Mouse (Mus musculus) CD8-positive naive resting alpha-beta T cell, adult 57 days (primary cell): ENCODE data around the gene Ndufaf4. TPM values are rescaled to one million over a fixed set of nuclear protein-coding genes. Genes with fewer than 3 reads are reported as not detected.

Experiments used
- total RNA-seq: library from RNA; stranded (reverse); gene quantifications from one replicate; pipeline ENCODE4 v1.2.4, GENCODE M21; 2023

Ndufaf4 gene
- total RNA-seq: 19.0 TPM

DNA sequence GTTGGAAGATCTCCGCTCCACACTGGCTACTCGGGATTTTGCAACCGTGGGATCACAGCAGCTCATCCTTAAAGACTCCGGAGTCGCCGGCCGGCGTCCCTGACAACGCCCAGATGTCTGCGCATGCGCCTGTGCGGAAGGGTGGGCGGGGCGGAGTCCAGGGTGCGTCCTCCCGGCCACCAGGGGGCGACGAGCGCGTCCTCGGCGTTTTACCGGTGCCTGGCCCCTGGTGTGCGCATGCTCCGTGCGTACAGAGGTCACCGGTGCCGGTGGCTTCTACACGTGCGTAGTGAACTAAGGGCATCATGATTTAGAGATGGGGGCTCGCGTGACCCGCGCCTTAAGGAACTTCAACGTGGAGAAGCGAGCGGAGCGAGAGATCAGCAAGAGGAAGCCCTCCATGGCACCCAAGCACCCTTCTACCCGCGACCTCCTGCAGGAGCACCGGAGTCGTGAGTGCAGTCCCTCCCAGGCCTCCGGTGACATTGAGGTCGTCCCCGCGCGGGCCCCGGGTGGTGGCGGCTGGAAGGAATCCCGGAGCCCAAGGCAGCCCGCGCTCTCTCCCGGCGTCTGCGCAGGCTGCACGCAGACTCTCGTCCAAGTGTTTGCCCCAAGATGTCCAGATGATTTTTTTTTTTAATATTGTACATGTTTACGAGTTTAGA, at the start of gene Ndufaf4:
TSS of gene Ndufaf4 (plus strand) at position 233 of the 665 bp plus-strand sequence.

DNA sequence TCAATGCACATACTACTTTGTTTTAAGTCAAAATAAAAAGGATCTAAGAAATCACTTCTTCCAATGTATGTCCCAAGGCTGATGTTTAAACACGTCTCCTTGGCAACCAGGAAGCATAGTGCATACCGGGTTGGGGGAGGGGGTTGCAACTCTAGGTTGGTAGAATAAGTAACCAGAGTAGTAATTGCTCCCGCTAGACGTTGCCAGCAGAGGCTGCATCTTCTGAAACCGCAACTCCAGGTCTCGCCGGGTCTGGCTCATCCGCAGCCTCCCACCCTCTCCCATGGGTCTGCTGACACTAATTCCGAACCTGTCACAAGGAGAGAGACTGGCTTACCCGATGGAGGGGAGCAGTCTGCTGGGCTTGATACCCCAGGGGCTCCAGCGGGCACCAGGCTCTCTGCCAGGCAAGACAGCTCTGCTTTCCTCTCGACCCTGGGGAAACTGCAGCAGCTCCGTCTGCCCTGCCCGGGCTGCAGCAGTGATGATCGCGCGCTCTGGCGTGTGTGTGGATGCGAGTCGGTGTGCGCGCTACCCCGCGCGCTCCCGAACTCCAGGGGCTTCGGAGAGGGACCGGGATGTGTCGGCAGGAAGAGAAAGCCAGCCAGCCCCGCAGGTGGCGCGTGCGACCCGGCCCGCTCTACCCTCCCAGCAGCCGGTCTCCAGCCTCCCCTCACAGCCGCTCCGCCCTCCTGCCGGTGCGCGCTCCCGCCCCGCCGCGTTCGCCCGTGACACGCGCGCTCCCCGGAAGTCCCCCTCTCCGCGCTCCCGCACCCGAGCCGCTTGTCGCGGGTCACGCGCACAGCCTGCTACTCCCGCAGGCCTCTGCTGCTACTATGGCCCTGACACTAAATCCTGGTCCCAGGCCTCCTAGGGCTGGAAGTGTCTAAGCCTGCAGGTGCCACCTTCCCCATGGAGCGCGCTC, 47.2 kb upstream of the Ndufaf4 start, which contains the start of gene Klhl32:
TSS of gene Klhl32 (minus strand) at position 724 of the 925 bp plus-strand sequence.

Other genes starting within 250 kb of the Ndufaf4 start
- gene Klhl32, start 47.0 kb upstream of the Ndufaf4 start, total RNA-seq: not detected
- not detected for gene Gpr63, start 68.3 kb downstream of the Ndufaf4 start, total RNA-seq